Mouse (Mus musculus) left cerebral cortex, adult 11 months (tissue): Measurements from ENCODE around the gene Cd300c.
"Not testable (repeated sequence)": the region's sequence is repeated elsewhere in the genome, so short reads cannot be mapped to it uniquely, and the experiment has no call there.

Experiments used
- DNase-seq: peaks from one replicate; pipeline ENCODE4 v3.0.0; 2022; ENCODE audit warnings: low spot score

Gene Cd300c

DNA sequence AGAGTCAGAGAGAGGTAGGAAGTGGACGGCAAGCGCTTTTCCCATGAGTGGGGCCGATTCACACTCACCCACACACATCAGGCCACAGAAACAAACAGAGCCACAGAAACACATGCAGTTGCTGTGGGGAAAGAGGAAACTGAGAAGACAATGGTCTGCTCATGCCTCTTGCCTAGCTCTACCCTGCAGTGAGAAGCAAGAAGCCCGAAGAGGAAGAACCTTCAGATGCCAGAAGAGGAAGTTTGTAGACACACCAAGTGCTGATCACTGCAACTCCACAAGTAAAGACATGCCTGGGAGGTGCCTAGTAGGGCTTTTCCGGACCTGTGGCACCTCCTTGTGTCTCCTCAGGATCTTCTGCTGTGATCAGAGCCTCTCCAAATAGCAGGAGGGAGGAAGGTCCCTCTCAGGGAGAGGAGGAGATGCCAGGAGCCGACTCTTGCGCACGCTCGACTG, at the start of gene Cd300c:
Gene Cd300c, minus strand, starts transcription at position 406 of the 456 bp plus-strand sequence.
- DNase-seq = no peak

DNA sequence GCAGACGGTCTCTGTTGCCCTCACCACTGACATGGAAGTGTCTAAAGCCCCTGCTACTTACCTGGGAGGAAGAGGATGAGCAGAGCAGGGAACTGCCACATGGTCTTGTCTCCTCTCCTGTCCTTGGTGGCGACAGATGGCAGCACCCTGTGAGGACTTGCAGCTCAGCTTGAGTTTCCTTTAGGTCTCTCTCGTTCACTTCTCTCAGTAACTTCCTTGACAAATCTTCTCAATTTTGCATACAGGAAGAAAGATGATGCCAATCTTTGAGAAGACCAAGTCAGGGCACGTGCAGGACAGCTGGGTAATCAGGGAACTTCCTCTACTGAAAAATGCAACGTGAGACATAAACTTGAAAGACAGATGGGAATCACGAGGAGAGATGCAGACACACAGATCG, 47.1 kb upstream of the Cd300c start, which contains the start of gene Cd300ld2:
Gene Cd300ld2, minus strand, starts transcription at position 101 of the 400 bp plus-strand sequence.
- DNase-seq = not testable (repeated sequence)

DNA sequence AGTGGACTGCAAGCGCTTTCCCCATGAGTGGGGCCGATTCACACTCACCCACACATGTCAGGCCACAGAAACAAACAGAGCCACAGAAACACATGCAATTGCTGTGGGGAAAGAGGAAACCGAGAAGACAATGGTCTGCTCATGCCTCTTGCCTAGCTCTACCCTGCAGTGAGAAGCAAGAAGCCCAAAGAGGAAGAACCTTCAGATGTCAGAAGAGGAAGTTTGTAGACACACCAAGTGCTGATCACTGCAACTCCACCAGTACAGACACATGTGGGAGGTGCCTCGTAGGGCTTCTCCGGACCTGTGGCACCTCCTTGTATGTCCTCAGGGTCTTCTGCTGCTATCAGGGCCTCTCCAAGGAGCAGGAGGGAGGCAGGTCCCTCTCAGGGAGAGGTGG, 35.1 kb upstream of the Cd300c start:
- no peak for DNase-seq

- DNase-seq = no peak
Measured at GRCm38 (mm10) chr11:115001474-115002040, 32.6 kb upstream of the Cd300c start, which contains the start of gene Cd300c2. Gene Cd300c2 (minus strand): TSS chr11:115001880.

DNA sequence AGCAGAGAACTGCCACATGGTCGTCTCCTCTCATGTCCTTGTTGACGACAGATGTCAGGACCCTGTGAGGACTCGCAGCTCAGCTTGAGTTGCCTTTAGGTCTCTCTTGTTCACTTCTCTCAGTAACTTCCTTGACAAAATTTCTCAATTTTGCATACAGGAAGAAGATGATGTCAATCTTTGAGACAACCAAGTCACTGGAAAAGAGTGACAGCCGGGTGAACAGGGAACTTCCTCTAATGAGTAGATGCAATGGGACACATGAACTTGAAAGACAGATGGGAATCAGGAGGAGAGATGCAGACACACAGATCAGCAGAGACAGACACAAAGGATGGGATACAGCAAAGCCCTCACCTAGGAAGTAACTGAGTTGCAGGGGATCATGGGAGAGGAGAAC, 20.8 kb upstream of the Cd300c start, which contains the start of gene Cd300ld:
Gene Cd300ld, minus strand, starts transcription at position 130 of the 400 bp plus-strand sequence.
- no peak for DNase-seq

GRCm38 (mm10) chr11:114981866-114982265, 12.9 kb upstream of the Cd300c start:
- DNase-seq = no peak

DNA sequence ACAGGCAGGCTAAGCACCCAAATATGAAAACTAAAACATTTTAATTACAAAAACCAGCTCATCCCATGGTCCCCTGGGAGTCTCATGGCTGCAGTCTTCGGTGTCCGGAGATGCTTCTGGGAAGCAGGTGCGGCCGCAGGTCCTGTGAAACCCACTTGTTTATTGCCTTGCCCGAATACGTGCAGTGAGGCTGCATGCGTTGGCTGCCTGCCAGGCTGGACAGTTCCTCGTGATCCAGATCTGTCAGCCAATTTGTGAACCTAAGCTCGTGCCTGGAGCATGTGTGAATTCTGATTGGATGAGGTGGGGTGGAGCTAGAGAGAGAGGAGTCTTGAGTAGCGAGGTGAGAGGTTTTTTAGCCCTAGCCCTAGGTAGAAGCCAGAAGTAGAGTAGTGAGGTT, 3.8 kb upstream of the Cd300c start:
- DNase-seq = no peak

GRCm38 (mm10) chr11:114965182-114965828, 3.7 kb downstream of the Cd300c start:
- DNase-seq = no peak

- no peak for DNase-seq
Measured at GRCm38 (mm10) chr11:114960369-114960768, 8.6 kb downstream of the Cd300c start.

GRCm38 (mm10) chr11:114934144-114934543, 34.8 kb downstream of the Cd300c start, which contains the start of gene Cd300lb:
Gene Cd300lb (minus strand): TSS chr11:114934386.
- DNase-seq = no peak

- DNase-seq = no peak
Measured at GRCm38 (mm10) chr11:114933591-114933990, 35.4 kb downstream of the Cd300c start.

- no peak for DNase-seq
Measured at GRCm38 (mm10) chr11:114931041-114931440, 37.9 kb downstream of the Cd300c start.

- DNase-seq = no peak
Measured at GRCm38 (mm10) chr11:114929581-114929980, 39.4 kb downstream of the Cd300c start.

- DNase-seq = no peak
Measured at GRCm38 (mm10) chr11:114923961-114924360, 45.0 kb downstream of the Cd300c start.

- DNase-seq = peak; percentile 27
Measured at GRCm38 (mm10) chr11:114922439-114922838, 46.5 kb downstream of the Cd300c start.

DNA sequence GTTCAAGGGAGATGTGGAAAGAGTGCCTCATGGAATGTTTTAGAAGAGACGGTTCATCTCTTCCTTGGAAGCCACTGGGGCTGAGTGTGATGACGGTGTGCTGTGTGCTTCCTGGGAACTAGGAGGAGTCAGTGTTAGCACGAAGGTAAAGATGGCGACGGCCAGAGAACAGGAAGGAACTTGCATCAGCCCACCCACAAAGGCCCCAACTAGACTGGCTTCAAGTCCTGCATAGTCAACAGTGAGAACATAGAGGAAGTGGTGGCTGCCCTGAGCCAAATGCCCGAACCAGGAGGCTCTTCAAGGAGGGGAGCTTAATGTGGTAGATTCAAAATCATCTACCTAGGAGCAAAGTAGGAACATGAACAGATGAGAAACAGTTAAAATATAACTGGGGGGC, 51.8 kb downstream of the Cd300c start:
- no peak for DNase-seq

DNA sequence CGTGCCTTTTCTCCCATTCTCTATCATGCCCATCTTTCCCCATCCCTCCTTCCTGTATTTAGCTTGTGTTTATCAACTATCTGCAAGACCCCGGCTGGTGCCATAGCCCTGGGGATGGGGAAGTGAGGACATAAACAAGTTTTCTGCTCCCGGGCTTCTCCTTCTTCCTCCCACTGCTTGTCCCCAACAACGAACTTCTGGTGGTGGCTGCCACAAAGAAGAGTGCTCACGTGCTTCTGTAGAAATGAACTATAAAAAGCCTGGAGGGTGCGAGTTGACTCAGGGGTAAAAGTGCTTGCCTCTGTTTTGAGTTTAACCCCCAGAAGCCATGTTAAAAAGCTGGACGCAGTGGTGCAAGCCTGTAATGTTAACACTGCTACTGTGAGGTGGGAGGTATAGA, 54.0 kb downstream of the Cd300c start:
- DNase-seq = no peak

DNA sequence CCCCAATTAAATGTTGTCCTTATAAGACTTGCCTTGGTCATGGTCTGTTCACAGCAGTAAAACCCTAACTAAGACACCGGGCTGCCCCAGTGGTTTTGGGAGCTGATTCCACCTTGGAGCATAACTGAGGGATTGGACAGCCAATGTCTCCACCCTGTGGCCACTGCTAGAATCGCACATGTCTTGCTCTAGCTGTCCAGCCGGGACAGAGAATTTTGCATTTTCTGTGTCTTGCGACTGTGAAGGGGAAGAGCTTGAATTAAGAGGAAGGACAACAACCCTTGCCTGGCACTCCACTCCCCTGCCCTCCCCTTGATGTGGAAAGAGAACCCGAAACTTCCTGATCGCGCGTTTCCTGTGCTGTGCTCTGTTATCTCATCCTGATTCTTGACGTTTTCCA, 56.1 kb downstream of the Cd300c start:
- peak; percentile 59 for DNase-seq

DNA sequence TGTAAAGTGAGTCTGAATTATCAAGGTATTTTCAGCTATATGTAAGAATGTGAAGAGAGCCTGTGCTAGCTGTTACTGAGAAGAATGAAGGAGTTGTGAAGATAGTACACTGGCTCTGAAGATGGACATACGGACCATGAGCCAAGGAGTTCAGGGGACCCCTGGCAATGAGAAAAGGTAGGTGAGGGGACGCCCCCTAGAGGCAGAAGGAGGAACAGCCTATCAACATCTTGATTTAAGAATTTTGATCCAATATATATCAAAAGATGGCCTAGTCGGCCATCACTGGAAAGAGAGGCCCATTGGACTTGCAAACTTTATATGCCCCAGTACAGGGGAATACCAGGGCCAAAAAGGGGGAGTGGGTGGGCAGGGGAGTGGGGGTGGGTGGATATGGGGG, 59.4 kb downstream of the Cd300c start:
- not testable (repeated sequence) for DNase-seq

- DNase-seq = no peak
Measured at GRCm38 (mm10) chr11:114908086-114908485, 60.9 kb downstream of the Cd300c start.

DNA sequence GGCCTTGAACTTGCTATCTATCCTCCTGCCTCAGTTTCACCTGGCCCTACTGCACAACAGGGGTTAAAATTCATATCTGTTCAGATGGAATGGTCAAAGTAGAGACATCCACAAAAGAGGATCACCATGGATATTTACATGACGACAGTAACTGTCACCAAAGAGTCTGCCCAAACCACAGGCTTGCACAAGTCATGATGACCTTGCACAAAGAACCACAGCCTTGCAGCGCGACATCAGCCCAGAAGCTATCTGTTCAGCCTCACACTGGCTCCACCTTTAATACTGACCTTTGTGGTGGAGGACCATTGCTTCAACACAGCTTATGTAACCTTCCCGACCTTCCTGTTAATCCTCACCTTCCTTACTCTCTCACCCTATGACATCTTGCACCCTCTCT, 61.4 kb downstream of the Cd300c start:
- DNase-seq = no peak
